Mouse (Mus musculus) left cerebral cortex, adult 2 months (tissue): Measurements from ENCODE around the gene Adssl1. TPM values are rescaled to one million over a fixed set of nuclear protein-coding genes. Genes with fewer than 3 reads are reported as not detected.

ENCODE experiments used
- DNase-seq, 2 experiments: peaks; one replicate each; pipeline ENCODE4 v3.0.0; 2021 to 2022; ENCODE audit warnings: low spot score in 2 of 2, mixed read lengths in 1 of 2; ENCODE audit errors: extremely low spot score in 1 of 2
- H3K27ac ChIP-seq: fragments of 200-600 bp; 2 replicates; pipeline ENCODE4 v1.8.1; 2022
- H3K4me3 ChIP-seq: fragments of 200-600 bp; 2 replicates; pipeline ENCODE4 v1.8.1; 2022
- CTCF ChIP-seq: fragments of 200-600 bp; IDR thresholded peaks from 2 replicates; pipeline ENCODE4 v1.8.1; 2022; ENCODE audit warnings: antibody characterized with exemption, mild to moderate bottlenecking, moderate library complexity
- intact Hi-C: fragments of 180-260 bp; cut with DNase I; formaldehyde crosslinking; loops from one replicate; pipeline ENCODE4 v1.15.1; 2025
- microRNA-seq, 2 experiments: library from miRNA; unstranded; fragments of <30 nt; microRNA quantifications; one replicate each; pipeline ENCODE4 v1.2.0; 2021
- total RNA-seq, 2 experiments: library from RNA; stranded (reverse); gene quantifications; 2 replicates each; pipeline ENCODE4 v1.2.3; 2021

Gene Adssl1
- total RNA-seq, 2 experiments from 2014 or later, result 16.2 to 16.5 TPM

DNA sequence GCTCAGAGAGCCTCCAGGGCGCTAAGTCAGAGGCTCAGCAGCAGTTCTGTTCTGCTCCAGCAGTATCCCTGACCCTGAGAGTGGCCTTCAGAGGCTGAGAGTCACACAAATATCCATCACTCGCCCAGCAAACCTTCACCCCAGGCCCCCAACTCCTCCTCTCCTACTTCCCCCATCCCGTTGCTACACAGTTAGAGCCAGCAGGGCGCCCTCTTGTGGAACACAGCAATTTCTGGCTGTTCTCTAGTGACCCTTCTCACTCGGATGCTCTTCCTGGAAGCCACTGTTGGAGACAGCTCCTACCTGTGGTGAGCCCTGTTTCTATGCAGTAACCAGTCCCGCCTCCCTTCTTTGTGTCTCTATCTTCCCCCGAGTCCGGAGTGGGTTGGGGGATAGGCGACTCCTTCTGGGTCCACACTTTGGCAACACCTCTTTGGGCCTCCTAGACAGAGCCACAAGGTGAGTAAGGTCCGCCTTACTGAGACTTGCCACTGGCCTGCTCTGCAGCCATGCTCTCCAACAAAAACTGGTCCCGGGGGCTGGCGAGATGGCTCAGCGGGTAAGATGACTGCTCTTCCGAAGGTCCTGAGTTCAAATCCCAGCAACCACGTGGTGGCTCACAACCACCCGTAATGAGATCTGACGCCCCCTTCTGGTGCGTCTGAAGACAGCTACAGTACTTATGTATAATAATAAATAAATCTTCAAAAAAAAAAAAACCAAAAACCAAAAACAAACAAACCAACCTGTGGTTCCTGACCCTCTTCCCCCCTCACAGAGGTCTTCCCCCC lies 55.6 kb downstream of the Adssl1 start:
- Histone ChIP-seq H3K4me3 (peak overlapping the region; percentile 62), H3K27ac (peak overlapping the region; percentile 90)
- DNase-seq, result peak; percentile 71 to 77
- TF ChIP-seq CTCF, result peak; percentile 69
- intact Hi-C loops, result loop anchor here (1.0 to 2.0 kb wide), 2 partner anchors 17 to 32 kb away; no protein-coding TSS in a partner anchor

DNA sequence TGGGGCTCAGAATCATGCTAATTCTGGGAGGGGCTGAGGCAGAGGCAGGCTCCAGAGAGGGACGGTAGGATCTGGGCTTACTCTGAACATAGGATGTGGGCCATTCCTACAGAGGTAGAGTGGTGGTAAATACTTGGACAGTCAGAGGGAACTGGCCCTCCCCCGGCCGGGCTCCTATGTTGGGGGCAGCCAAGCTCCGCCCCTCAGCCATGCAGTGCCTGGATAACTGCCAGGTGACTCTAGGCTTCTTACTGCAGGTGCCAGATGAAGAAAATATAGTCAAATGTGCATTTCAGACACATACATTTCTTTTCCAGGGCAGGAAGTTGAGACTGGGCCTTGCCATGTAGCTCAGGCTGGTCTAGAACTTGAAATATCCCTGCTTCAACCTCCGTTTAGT lies 57.2 kb downstream of the Adssl1 start:
- Histone ChIP-seq H3K4me3 (no peak overlapping the region), H3K27ac (no peak overlapping the region)
- no peak for DNase-seq
- TF ChIP-seq CTCF, result no peak
- intact Hi-C loops, result no loop called here

- Histone ChIP-seq H3K27ac (no peak overlapping the region), H3K4me3 (peak overlapping the region; percentile 54)
- intact Hi-C loops, result no loop called here
- no peak for TF ChIP-seq CTCF
- no peak for DNase-seq
Measured at GRCm38 (mm10) chr12:112677943-112678554, 58.2 kb downstream of the Adssl1 start.

- no peak; the same call in 1 of the 2 replicates for TF ChIP-seq CTCF
- intact Hi-C loops, result no loop called here
- H3K4me3 ChIP-seq, result peak within 1 kb of the TSS; percentile 54
- H3K27ac ChIP-seq, result no peak within 1 kb of the TSS
- DNase-seq, result no peak
Measured at GRCm38 (mm10) chr12:112678555-112679026, 58.7 kb downstream of the Adssl1 start, which contains the start of gene Zbtb42. Gene Zbtb42, plus strand, starts transcription at chr12:112678828.

DNA sequence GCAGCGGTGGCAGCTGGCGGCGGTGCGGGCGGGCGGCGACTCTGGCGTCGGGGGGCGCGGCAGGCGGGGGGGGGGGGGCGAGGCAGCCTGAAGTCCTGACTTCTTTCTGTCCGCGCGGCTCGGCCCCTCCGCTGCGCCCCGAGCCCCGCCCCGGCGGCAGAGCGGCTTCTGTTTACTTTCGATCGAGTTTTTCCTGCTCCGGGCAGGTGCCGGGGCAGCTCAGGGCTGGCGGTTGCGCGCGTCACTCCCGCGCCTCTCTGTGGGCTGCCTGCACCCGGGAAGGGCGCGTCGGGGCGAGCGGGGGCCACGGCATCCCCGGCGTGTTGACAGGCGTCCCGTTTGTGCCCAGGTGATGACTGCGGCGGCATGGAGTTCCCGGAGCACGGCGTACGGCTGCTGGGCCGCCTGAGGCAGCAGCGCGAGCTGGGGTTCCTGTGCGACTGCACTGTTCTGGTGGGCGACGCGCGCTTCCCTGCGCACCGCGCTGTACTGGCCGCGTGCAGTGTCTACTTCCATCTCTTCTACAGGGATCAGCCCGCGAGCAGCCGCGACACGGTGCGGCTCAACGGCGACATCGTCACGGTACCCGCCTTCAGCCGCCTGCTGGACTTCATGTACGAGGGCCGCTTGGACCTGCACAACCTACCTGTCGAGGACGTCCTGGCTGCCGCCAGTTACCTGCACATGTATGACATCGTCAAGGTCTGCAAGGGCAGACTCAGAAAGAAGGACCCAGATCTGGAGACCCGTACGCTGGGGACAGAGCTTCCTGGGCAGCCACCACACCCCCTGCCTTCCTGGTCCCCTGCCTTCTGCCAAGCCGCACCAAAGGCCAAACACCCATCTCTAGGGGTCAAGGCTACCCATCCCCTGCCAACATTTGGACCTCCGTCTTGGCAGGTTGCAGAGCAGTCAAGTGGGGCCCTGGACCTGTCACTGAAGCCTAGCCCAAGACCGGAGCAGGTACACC lies 59.5 kb downstream of the Adssl1 start:
- TF ChIP-seq CTCF, result no peak
- no peak overlapping the region for H3K27ac ChIP-seq
- DNase-seq, result no peak
- intact Hi-C loops, result no loop called here
- H3K4me3 ChIP-seq, result peak overlapping the region; percentile 54

DNA sequence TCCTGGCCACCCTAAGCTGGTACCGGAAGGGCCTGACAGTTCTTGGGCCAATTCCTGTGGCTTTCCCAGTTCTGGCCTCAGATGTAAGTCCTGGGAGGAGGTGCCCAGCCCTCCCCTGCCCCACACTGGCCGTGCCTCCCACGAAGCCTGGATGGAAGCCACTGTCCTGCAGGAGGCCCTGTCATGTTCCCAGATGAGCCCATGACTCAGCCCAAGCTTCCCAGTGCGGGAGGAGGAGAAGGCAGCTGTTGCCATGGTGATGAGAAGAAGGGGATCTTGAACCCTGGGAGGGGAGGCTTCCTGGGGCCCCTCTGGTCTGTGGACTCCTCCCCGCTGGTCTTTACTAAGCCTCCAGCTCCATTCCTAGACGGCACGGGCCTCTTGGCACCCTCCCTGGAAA lies 63.5 kb downstream of the Adssl1 start:
- no peak for TF ChIP-seq CTCF
- intact Hi-C loops, result no loop called here
- no peak overlapping the region for H3K27ac ChIP-seq
- DNase-seq, result no peak
- H3K4me3 ChIP-seq, result no peak overlapping the region

GRCm38 (mm10) chr12:112688458-112688857 lies 68.6 kb downstream of the Adssl1 start:
- no peak for TF ChIP-seq CTCF
- Histone ChIP-seq H3K4me3 (no peak overlapping the region), H3K27ac (no peak overlapping the region)
- intact Hi-C loops, result no loop called here
- no peak for DNase-seq

Small RNA genes within 50 kb of the gene (microRNA-seq; reads per million reads assigned to microRNA genes)
- gene Mir6939, result 0.48 to 2.2 reads per million in 2 experiments

Other genes with a start within 250 kb of the Adssl1 start
- gene A530016L24Rik, start 130.6 kb upstream of the Adssl1 start, total RNA-seq, result not detected
- gene Tmem179, start 103.3 kb upstream of the Adssl1 start, total RNA-seq, result 100 to 1,000 TPM; 122 TPM
- gene Inf2, start 31.3 kb upstream of the Adssl1 start, total RNA-seq, result 100 to 1,000 TPM; 131 to 151 TPM
- gene Siva1, start 24.6 kb downstream of the Adssl1 start, total RNA-seq, result 10 to 100 TPM; 19.7 to 21.5 TPM
- 100 to 1,000 TPM; 144 to 157 TPM for gene Akt1, start 54.8 kb downstream of the Adssl1 start, total RNA-seq
- 1 to 10 TPM; 1.1 to 1.2 TPM for gene Zbtb42, start 58.8 kb downstream of the Adssl1 start, total RNA-seq
- gene Cep170b, start 100.4 kb downstream of the Adssl1 start, total RNA-seq, result 100 to 1,000 TPM; 280 to 294 TPM
- 10 to 100 TPM in 1 of 2 experiments, 1 to 10 TPM in 1; 7.4 to 10.1 TPM for gene Pld4, start 140.6 kb downstream of the Adssl1 start, total RNA-seq
- 1 to 10 TPM; 8.1 to 8.2 TPM for gene Ahnak2, start 182.6 kb downstream of the Adssl1 start, total RNA-seq
- 10 to 100 TPM; 15.7 to 18.6 TPM for gene Clba1, start 188.9 kb downstream of the Adssl1 start, total RNA-seq
- 10 to 100 TPM; 10.5 to 12.4 TPM for gene Cdca4, start 209.4 kb downstream of the Adssl1 start, total RNA-seq
- under 1 TPM in 1 of 2 experiments, not detected in 1; 0.18 TPM for gene Gpr132, start 248.2 kb downstream of the Adssl1 start, total RNA-seq